Mouse (Mus musculus): ENCODE data around the gene Tm9sf3. TPM values are rescaled to one million over a fixed set of nuclear protein-coding genes. Genes with fewer than 3 reads are reported as not detected.

Tm9sf3 gene
- total RNA-seq, 1 experiment from 2014 or later: 295 TPM

GRCm38 (mm10) chr19:41270151-41270727 is 6.4 kb upstream of the Tm9sf3 start:
- no peak for ATAC-seq (replicated peaks in 1 of 2; ENCODE audit: insufficient read depth in 1 of 2, low FRiP score in 2 of 2, low TSS enrichment in 1 of 2, low read depth in 1 of 2, poor library complexity in 2 of 2, severe bottlenecking in 2 of 2)

GRCm38 (mm10) chr19:41266251-41266901 is 2.6 kb upstream of the Tm9sf3 start:
- ATAC-seq (replicated peaks in 1 of 2; ENCODE audit: insufficient read depth in 1 of 2, low FRiP score in 2 of 2, low TSS enrichment in 1 of 2, low read depth in 1 of 2, poor library complexity in 2 of 2, severe bottlenecking in 2 of 2): no peak

GRCm38 (mm10) chr19:41264331-41264799 is 568 bp upstream of the Tm9sf3 start:
- no peak for ATAC-seq (replicated peaks in 1 of 2; ENCODE audit: insufficient read depth in 1 of 2, low FRiP score in 2 of 2, low TSS enrichment in 1 of 2, low read depth in 1 of 2, poor library complexity in 2 of 2, severe bottlenecking in 2 of 2)

- peak; percentile 68 to 73 for ATAC-seq (replicated peaks in 1 of 2; ENCODE audit: insufficient read depth in 1 of 2, low FRiP score in 2 of 2, low TSS enrichment in 1 of 2, low read depth in 1 of 2, poor library complexity in 2 of 2, severe bottlenecking in 2 of 2)
These were observed 826 bp downstream of the Tm9sf3 start for GRCm38 (mm10) chr19:41262712-41263629.

GRCm38 (mm10) chr19:41260736-41261135 is 3.1 kb downstream of the Tm9sf3 start:
- ATAC-seq (replicated peaks in 1 of 2; ENCODE audit: insufficient read depth in 1 of 2, low FRiP score in 2 of 2, low TSS enrichment in 1 of 2, low read depth in 1 of 2, poor library complexity in 2 of 2, severe bottlenecking in 2 of 2): no peak

GRCm38 (mm10) chr19:41259256-41259655 is 4.5 kb downstream of the Tm9sf3 start:
- no peak for ATAC-seq (replicated peaks in 1 of 2; ENCODE audit: insufficient read depth in 1 of 2, low FRiP score in 2 of 2, low TSS enrichment in 1 of 2, low read depth in 1 of 2, poor library complexity in 2 of 2, severe bottlenecking in 2 of 2)

GRCm38 (mm10) chr19:41258707-41259106 is 5.1 kb downstream of the Tm9sf3 start:
- ATAC-seq (replicated peaks in 1 of 2; ENCODE audit: insufficient read depth in 1 of 2, low FRiP score in 2 of 2, low TSS enrichment in 1 of 2, low read depth in 1 of 2, poor library complexity in 2 of 2, severe bottlenecking in 2 of 2): peak in 1 of 2 experiments; percentile 58; a peak in 1 of 4 replicates

- ATAC-seq (replicated peaks in 1 of 2; ENCODE audit: insufficient read depth in 1 of 2, low FRiP score in 2 of 2, low TSS enrichment in 1 of 2, low read depth in 1 of 2, poor library complexity in 2 of 2, severe bottlenecking in 2 of 2): no peak
These were observed 9.2 kb downstream of the Tm9sf3 start for GRCm38 (mm10) chr19:41254584-41254983.

- no peak for ATAC-seq (replicated peaks in 1 of 2; ENCODE audit: insufficient read depth in 1 of 2, low FRiP score in 2 of 2, low TSS enrichment in 1 of 2, low read depth in 1 of 2, poor library complexity in 2 of 2, severe bottlenecking in 2 of 2)
These were observed 14.8 kb downstream of the Tm9sf3 start for GRCm38 (mm10) chr19:41248968-41249367.

- no peak for ATAC-seq (replicated peaks in 1 of 2; ENCODE audit: insufficient read depth in 1 of 2, low FRiP score in 2 of 2, low TSS enrichment in 1 of 2, low read depth in 1 of 2, poor library complexity in 2 of 2, severe bottlenecking in 2 of 2)
These were observed 15.5 kb downstream of the Tm9sf3 start for GRCm38 (mm10) chr19:41248271-41248670.

GRCm38 (mm10) chr19:41246271-41246670 is 17.5 kb downstream of the Tm9sf3 start:
- ATAC-seq (replicated peaks in 1 of 2; ENCODE audit: insufficient read depth in 1 of 2, low FRiP score in 2 of 2, low TSS enrichment in 1 of 2, low read depth in 1 of 2, poor library complexity in 2 of 2, severe bottlenecking in 2 of 2): peak; percentile 42 to 78; a peak in 3 of 4 replicates

GRCm38 (mm10) chr19:41244581-41244980 is 19.2 kb downstream of the Tm9sf3 start:
- ATAC-seq (replicated peaks in 1 of 2; ENCODE audit: insufficient read depth in 1 of 2, low FRiP score in 2 of 2, low TSS enrichment in 1 of 2, low read depth in 1 of 2, poor library complexity in 2 of 2, severe bottlenecking in 2 of 2): 0 out of 4 replicates have a peak, but pooled peaks of 1 of the 2 experiments have one; percentile 37

- ATAC-seq (replicated peaks in 1 of 2; ENCODE audit: insufficient read depth in 1 of 2, low FRiP score in 2 of 2, low TSS enrichment in 1 of 2, low read depth in 1 of 2, poor library complexity in 2 of 2, severe bottlenecking in 2 of 2): no peak
These were observed 21.8 kb downstream of the Tm9sf3 start for GRCm38 (mm10) chr19:41241997-41242396.

- no peak for ATAC-seq (replicated peaks in 1 of 2; ENCODE audit: insufficient read depth in 1 of 2, low FRiP score in 2 of 2, low TSS enrichment in 1 of 2, low read depth in 1 of 2, poor library complexity in 2 of 2, severe bottlenecking in 2 of 2)
These were observed 30.1 kb downstream of the Tm9sf3 start for GRCm38 (mm10) chr19:41233698-41234097.

GRCm38 (mm10) chr19:41208326-41208725 is 55.5 kb downstream of the Tm9sf3 start:
- ATAC-seq (replicated peaks in 1 of 2; ENCODE audit: insufficient read depth in 1 of 2, low FRiP score in 2 of 2, low TSS enrichment in 1 of 2, low read depth in 1 of 2, poor library complexity in 2 of 2, severe bottlenecking in 2 of 2): no peak

GRCm38 (mm10) chr19:41206811-41207344 is 56.9 kb downstream of the Tm9sf3 start, which contains the start of gene Tll2:
Gene Tll2 (minus strand): TSS chr19:41206835.
- peak; percentile 86 to 87 for ATAC-seq (replicated peaks in 1 of 2; ENCODE audit: insufficient read depth in 1 of 2, low FRiP score in 2 of 2, low TSS enrichment in 1 of 2, low read depth in 1 of 2, poor library complexity in 2 of 2, severe bottlenecking in 2 of 2)

GRCm38 (mm10) chr19:41206041-41206810 is 57.6 kb downstream of the Tm9sf3 start:
- no peak for ATAC-seq (replicated peaks in 1 of 2; ENCODE audit: insufficient read depth in 1 of 2, low FRiP score in 2 of 2, low TSS enrichment in 1 of 2, low read depth in 1 of 2, poor library complexity in 2 of 2, severe bottlenecking in 2 of 2)
